Mouse (Mus musculus) heart, postnatal 4 days (tissue): Measurements from ENCODE around the gene Gpsm3. TPM values are rescaled to one million over a fixed set of nuclear protein-coding genes. Genes with fewer than 3 reads are reported as not detected.
"Not testable (repeated sequence)": the region's sequence is repeated elsewhere in the genome, so short reads cannot be mapped to it uniquely, and the experiment has no call there.

Source experiments
- DNase-seq: peaks from one replicate; pipeline ENCODE4 v3.0.0; 2021
- total RNA-seq, 2 experiments: library from RNA; stranded (reverse); gene quantifications; 2 replicates each; pipeline ENCODE4 v1.2.3; 2021

Gene Gpsm3
- total RNA-seq = 1 to 10 TPM; 3.9 to 4.4 TPM

DNA sequence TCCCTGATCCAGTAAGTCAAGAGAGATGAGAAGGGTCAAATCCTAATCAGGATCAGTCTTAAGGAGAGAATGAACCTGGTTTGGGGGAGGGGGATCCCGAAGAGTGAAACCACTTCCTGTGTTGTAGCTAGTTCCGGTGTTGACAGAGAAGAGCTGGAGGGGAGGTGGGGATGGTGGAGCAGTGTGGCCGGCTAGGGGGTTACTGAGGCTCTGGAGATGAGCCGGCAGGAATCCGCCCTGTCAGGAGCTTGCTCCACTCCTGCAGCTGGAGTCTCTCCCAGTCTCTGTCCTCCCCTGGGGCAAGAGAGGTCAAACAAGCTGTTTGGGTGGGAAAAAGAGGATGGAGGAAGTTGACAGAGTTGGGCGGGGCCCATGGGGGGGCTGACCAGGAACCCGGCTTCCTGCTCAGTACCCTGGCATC is at the start of gene Gpsm3:
Gpsm3 (plus strand) TSS at position 126 of the 421 bp plus-strand sequence.
- peak; percentile 67 for DNase-seq

DNA sequence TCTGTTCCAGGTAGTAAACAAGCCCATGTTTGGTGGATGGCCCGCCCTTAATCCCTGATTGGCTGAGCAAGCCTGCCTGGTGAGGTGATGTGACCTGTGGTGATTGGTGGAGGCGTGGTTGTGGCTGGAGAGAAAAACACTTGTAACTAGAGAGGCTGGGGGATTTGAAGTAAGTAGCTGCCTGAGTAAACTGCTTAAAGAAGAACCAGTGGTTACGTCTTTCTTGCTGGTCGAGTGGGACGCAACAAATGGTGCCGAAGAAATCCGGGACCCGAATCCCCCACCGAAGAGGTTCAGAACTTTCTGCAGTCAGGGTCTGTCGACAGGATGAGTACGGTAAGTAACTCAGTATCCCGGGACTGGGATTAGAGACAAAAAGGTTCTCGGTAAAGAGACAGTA is 46.0 kb upstream of the Gpsm3 start:
- DNase-seq = not testable (repeated sequence)

DNA sequence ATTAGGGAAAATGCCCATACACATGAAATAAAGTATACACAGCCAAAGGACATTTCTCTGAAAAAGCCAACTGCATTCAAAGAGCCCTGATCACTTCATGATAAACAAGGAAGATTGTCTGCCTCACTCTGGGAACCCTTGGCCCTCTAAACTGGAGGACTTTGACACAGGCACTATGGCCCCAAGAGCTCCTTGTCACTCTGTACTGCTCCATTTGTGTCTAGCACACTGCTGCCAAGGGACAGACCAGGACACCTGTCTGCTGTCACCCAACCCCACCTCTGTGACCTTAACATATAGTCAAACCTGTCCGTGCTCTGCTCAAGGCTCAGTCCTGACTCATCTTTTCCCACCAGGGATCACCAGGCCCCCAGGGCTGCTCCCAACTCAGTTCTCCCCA is 42.8 kb upstream of the Gpsm3 start:
- DNase-seq = no peak

DNA sequence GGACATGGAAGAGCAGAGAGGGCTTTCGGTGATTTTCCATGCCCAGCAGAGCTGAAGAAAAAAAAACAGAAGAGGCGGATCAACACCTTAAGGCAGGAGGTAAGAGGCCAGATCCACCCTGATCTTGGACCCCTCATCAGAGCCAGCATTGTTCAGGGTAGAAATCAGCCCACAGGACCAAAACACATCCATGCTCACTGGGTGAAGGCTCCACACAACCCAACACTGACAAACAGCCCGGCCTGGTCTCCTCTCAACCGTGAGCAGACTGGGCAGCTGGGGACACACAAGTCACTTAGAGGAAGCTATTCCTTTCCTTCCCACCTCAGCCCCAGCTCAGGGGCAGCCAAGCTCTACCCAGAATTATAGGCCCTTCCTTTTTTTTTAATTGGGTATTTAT is 42.0 kb upstream of the Gpsm3 start:
- no peak for DNase-seq

DNA sequence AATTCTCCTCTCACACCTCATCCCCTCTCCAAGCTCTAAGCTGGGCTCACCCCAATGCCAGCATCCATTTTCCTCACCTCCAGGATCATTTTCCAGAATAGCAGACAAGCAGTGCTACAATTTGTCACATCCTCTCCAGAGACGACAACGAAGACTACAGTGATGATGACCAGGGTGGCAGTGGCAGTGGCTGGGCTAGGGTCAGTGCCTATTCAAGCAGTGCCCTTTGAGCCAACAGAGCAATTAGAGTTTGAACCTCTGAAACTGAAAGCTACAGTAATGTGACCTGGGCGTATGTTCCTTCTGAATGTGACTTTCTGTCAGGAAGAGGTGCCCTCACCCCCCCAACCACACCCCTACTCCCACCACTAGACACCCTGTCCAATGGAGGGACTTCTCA is 40.5 kb upstream of the Gpsm3 start:
- DNase-seq = no peak

DNA sequence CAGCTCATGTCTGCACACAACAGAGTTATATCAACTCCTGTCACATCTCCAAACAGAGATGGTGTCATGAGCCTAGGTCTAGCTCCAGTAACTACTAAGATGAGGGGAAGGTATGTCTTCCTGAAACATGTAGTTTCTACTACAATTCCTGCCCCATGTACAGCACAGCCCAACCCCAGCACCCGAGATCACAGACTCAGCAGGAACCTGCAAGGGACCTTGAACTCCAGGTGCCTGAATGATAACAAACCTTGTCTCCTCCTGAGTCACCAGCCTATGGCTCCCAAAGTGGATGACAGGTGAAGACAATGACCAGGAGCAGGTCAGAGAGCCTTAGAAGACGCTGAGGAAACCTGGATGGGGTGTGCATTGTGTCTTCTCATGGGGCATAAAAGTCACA is 39.8 kb upstream of the Gpsm3 start:
- DNase-seq = no peak

DNA sequence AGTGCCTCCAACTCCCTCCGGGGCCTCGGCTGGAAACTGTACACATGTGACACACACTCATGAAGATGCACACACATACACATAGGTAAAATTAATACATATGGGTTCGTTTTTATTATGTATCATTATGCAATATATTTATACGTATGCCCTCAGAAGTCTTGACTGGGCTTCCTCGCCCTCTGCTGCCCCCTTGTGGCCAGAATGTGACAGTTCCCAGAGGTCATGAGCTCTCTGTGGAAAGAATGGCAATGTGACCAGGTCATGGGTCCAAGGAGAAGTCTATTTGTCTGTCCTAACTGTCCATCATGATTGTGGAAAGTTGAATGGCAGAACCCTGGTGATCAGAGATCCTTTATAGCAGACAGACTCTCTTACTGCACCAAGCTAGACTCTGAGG is 34.1 kb upstream of the Gpsm3 start:
- DNase-seq = peak; percentile 88

DNA sequence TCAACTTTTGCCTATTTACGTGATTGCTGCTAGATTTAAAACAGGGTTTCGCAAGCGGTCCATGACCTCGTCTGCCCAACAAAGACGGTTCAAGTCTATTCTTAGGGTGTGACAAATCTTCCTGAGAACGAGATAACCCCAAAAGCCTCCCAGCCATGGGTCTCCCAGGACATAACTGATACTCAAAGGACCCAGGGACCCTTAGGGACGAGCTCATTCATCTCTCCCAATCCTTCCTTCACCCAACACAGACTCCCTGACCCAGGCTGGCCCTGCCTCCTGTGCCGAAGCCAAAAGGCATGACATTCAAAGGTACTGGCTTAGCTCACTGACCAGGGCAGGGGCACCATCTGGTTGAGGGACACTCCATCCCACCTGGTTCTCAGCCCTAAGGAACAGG is 33.2 kb upstream of the Gpsm3 start:
- DNase-seq = no peak

DNA sequence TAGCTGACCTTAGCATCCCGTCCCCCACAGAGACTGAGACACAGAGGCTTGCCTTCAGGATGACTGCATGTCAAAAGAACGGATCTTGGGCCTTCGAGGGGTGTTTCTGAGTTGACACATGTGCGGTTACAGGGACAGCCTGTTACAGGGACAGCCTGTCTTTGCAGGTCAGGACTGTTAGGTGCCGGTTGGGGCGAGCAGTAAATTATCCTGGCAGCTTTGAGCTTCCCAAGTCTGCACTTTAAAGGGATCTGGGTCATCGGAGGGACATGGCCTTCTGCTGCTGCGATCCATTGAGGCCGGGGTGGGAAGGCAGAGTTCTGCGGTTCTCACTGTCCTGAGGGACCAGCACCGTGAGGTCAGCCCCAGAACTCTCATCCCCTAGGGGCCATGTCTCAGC is 32.2 kb upstream of the Gpsm3 start:
- no peak for DNase-seq

DNA sequence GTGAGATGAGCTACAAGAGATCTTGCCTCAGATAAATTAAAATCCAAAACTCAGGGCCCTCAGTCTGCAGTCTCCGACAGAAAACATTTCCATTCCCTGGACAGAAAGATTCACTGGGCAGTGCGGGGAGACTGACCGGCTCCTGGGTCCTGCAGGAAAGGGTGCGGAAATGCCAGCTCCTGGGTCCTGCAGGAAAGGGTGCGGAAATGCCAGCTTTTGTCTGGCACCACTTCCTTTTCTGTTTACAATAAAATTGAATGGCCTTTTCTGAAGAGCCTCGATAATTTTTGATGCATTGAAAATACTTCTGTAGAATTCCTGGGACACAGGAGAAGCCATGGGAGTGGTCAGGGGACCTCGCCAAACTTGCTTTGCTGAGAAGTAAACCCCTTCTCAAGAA is 30.5 kb upstream of the Gpsm3 start:
- DNase-seq = no peak

DNA sequence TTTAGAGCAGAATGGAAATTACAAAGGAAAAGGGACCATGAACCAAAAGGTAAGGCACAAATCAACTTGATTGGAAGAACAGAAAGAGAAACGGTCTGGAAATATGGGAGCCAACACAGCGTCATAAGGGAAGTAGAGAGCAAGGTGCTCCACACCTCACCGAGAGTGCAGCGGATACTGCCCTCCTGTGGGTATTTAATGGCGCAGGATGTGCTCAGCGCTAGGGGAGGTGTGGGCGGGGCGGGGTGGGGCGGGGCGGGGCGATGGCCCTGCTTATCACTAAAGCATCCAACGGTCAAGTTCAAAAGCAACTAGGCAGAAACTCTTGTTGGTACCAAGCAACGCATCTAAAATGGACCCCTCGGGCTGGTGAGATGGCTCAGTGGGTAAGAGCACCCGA is 29.7 kb upstream of the Gpsm3 start:
- DNase-seq = no peak

DNA sequence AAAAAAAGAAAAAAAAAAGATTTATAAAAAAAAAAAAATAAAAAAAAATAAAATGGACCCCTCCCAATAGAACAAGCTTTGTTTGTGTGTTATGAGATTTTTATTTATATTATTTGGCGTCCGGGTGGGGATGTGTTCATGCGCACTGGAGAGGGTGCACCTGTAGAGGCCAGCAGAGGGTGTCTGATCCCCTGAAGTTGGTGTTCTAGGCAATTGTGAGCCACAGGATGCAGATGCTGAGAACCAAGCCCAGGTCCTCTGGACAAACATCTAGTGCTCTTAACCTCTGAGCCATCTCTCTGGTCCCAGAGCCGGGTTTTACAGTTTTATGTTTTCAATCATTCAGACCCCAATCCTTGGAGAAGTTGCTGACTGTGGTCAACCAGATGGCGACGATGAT is 29.2 kb upstream of the Gpsm3 start:
- no peak for DNase-seq

DNA sequence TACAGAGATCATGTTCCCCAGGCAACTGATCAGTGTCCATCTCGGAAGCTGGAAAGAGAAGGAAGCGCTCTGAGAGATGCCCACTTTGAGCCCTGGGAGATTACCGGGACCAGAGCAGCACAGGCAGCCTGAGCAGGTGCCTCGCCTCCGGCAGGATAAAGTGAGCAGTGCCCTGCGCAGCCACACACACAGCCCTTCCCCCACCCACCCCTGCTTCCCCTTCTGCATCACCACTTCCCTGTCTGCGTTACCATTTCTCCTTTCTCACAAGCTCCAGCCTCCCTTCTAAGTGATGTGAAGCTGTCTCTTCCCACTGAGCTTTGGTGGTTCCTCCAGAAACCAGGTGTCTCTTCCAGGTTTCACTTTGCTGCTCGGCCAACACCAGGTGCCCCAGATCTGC is 28.4 kb upstream of the Gpsm3 start:
- DNase-seq = no peak

DNA sequence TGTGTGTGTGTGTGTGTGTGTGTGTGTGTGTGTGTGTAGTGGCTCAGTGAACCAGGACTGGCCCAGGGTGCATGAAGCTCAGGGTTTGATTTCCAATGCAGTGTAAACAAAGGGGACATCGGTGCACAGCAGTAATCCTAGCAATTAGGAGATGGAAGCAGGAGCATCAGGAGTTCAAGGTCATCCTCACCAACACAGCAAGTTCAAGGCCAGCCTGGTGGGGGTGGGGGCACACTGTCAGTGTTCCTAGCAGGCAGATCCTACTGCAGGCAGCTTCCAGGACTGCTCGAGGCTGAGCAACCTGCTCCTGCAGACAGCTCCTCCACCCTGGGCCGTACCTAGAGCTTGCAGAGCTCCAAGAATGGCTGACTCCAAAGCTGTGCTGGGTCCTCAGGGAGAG is 27.0 kb upstream of the Gpsm3 start:
- DNase-seq = no peak

DNA sequence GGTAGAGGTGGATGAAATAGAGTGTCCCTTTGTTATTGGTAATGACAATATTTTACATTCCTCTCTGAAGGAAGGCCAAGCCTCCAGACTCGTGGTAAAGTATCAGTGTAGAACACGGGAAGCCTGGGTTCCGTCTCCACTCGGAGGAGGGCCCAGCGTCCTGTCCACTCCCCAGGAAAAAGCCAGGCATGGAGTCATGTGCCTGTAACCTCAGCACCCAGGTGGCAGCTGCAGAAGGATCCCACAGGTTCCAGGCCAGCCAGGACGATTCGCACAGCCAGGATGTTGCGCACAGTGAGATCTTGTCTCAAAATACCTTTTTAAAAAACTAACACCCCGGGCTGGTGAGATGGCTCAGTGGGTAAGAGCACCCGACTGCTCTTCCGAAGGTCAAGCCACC is 26.3 kb upstream of the Gpsm3 start:
- no peak for DNase-seq

DNA sequence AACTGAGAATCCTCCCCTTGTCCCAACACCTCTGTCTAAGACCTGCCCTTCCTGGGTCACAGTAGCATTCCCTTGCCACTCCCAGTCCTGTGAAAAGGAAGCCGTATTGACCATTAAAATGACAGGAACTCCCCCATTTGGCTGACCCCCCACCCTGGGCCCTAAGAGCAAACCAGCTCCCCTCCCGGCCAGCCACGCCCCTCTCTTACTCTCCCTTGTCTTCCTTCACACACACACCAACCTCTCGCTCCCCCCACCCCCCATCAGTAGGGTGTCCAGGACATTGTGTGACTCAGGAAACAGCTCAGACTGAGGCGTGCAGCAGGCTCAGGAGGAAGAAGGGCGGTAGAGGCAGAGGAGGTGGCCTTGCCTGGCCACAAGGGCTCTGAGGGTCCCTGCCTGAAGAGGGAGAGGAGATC is 25.6 kb upstream of the Gpsm3 start, which contains the start of gene Notch4:
Notch4 (plus strand) TSS at position 266 of the 419 bp plus-strand sequence.
- DNase-seq = peak; percentile 56

DNA sequence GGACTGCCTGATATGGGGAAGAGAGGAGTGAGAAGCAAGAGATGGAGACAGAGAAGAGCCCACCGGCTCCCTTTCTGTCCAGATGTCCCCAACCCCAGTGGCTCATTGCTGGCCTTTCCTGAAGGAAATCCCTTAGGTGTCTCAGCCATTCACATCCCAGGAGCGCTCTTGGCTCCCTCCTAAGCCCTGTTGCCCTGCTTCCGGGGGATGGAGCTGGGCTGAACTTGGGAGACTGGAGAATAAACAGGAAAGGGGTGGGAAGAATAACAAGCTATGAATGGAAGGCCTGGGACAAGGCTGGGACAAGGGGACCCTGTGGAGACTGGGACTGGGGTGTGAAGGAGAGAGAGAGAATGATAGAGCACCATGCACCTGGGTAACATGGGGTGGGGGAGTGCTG is 24.8 kb upstream of the Gpsm3 start:
- peak; percentile 58 for DNase-seq

DNA sequence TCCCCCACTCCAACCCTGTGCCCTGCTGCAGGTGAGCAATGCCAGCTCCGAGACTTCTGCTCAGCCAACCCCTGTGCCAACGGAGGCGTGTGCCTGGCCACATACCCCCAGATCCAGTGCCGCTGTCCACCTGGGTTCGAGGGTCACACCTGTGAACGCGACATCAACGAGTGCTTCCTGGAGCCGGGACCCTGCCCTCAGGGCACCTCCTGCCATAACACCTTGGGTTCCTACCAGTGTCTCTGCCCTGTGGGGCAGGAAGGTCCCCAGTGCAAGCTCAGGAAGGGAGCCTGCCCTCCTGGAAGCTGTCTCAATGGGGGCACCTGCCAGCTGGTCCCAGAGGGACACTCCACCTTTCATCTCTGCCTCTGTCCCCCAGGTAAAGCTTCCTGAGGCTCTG is 22.3 kb upstream of the Gpsm3 start:
- no peak for DNase-seq

DNA sequence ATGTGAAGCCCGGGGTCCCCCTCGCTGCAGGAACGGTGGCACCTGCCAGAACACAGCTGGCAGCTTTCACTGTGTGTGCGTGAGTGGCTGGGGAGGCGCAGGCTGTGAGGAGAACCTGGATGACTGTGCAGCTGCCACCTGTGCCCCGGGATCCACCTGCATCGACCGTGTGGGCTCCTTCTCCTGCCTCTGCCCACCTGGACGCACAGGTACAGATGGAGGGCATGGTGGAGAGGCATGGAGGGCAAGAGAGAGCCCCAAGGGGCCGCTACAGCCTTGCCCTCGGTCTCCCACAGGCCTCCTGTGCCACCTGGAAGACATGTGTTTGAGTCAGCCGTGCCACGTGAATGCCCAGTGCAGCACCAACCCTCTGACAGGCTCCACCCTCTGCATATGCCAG is 21.2 kb upstream of the Gpsm3 start:
- no peak for DNase-seq

DNA sequence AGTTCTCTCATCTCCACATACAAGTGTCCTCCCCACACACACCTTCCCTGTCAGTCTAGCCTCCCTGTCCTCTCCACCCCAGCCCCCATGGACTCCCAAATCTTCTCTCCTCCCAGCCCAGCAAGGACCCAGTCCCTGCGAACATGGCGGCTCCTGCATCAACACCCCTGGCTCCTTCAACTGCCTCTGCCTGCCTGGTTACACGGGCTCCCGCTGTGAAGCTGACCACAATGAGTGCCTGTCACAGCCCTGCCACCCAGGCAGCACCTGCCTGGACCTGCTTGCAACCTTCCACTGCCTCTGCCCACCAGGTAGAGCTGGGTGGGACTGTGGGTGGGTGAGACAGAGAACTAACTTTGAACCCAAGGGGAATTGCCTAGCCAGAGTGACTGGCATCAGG is 19.7 kb upstream of the Gpsm3 start:
- DNase-seq = no peak

DNA sequence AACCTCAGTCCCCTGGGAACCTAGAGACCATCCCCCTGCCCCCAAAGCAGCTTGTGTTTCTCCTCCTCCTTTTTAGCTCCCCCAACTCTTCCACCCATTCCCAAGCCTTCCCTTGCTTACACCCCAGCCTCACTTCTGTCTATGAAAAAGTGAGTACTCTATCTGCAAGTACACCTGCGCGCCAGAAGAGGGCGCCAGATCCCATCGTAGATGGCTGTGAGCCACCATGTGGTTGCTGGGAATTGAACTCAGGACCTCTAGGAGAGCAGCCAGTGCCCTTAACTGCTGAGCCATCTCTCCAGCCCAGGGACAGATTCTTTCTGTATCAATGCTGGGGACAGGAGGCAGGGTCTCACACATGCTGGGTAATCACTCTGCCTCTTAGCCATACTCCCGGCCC is 17.7 kb upstream of the Gpsm3 start:
- DNase-seq = no peak

DNA sequence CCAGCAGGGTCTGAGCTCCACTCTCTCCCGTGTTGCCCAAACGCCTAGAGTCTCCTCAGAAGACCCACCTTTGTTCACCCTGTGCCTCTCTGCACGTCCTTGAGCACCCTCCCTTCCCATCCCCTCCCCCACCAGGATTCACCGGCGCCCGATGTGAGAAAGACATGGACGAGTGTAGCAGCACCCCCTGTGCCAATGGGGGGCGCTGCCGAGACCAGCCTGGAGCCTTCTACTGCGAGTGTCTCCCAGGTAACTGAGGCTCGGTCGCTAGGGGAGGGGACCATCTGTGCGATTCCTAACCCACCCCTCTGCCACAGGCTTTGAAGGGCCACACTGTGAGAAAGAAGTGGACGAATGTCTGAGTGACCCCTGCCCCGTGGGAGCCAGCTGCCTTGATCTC is 17.2 kb upstream of the Gpsm3 start:
- DNase-seq = no peak

DNA sequence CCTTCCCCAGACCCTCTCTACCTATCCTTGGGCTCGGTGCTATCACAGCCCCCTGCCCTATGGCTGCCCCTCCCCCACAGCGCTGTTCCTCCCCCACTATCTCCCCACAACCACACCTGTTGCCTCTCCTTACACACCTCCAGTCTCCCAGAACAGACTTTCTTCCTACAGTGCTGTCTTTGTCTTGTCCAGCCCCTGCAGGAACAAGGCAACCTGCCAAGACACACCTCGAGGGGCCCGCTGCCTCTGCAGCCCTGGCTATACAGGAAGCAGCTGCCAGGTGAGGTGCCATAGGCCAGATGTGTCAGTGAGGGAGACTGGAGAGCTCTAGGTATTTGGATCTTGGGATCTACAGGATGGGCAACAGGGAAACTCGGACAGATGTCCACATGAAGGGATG is 13.0 kb upstream of the Gpsm3 start:
- no peak for DNase-seq

DNA sequence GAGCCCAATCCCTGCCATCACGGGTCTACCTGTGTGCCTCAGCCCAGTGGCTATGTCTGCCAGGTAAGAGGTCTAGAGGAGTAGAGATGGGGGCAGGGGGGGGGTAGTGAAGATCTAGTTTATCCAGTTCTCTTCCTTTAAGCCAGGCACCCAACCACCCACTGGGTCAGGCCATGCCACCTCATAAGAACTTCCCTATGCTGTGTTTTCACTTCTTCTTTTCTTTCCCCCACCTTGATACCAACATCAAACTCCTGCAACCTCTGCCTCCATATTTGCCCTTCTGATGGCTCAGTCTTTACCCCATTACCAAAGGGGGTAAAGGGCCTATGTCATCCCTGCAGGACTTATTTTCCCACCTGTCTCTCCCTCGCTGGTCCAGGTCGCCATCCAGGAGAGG is 11.5 kb upstream of the Gpsm3 start:
- DNase-seq = no peak

DNA sequence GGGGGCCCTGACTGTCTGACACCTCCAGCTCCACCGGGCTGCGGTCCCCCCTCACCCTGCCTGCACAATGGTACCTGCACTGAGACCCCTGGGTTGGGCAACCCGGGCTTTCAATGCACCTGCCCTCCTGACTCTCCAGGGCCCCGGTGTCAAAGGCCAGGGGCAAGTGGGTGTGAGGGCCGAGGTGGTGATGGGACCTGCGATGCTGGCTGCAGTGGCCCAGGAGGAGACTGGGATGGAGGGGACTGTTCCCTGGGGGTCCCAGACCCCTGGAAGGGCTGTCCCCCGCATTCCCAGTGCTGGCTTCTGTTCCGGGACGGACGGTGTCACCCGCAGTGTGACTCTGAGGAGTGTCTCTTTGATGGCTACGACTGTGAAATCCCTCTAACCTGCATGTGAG is 7.1 kb upstream of the Gpsm3 start:
- no peak for DNase-seq

DNA sequence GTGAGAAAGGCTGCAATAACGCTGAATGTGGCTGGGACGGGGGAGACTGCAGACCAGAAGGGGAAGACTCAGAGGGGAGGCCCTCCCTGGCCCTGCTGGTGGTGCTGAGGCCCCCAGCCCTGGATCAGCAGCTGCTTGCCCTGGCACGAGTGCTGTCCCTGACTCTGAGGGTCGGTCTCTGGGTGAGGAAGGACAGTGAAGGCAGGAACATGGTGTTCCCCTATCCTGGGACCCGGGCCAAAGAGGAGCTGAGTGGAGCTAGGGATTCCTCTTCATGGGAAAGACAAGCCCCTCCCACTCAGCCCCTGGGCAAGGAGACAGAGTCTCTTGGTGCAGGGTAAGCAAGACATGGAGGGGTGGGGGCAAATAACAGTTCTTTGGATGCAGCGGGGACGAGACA is 6.2 kb upstream of the Gpsm3 start:
- no peak for DNase-seq
